Mouse (Mus musculus) liver, embryonic 16.5 days (tissue): ENCODE results near the gene Gm9573. TPM values are rescaled to one million over a fixed set of nuclear protein-coding genes. Genes with fewer than 3 reads are reported as not detected.

Experiments used
- ATAC-seq: fragments of 200-750 bp; cut with Nextera tagmentation; 2 replicates; pipeline ENCODE4 v1.8.0; 2017; ENCODE audit warnings: low read depth, mild to moderate bottlenecking, moderate number of reproducible peaks, moderate library complexity
- H3K27ac ChIP-seq: fragments of 300-500 bp; sonication (generic); 2 replicates; pipeline ENCODE4 v1.5.1; 2014; ENCODE audit warnings: mild to moderate bottlenecking, low read length
- H3K27me3 ChIP-seq: fragments of 300-500 bp; sonication (generic); 2 replicates; pipeline ENCODE4 v1.6.1; 2014; ENCODE audit warnings: low read depth, low read length, mixed read lengths; ENCODE audit not compliant: control insufficient read depth, insufficient read depth
- H3K36me3 ChIP-seq: fragments of 300-500 bp; sonication (generic); 2 replicates; pipeline ENCODE4 v1.6.1; 2014; ENCODE audit warnings: mild to moderate bottlenecking; ENCODE audit not compliant: control insufficient read depth, insufficient read depth
- H3K4me1 ChIP-seq: fragments of 300-500 bp; sonication (generic); 2 replicates; pipeline ENCODE4 v1.6.1; 2014; ENCODE audit warnings: low read depth, low read length, mixed read lengths; ENCODE audit not compliant: control insufficient read depth
- H3K4me2 ChIP-seq: fragments of 300-500 bp; sonication (generic); 2 replicates; pipeline ENCODE4 v1.6.1; 2014; ENCODE audit warnings: low read depth, low read length, mixed read lengths
- H3K4me3 ChIP-seq: fragments of 300-500 bp; sonication (generic); 2 replicates; pipeline ENCODE4 v1.5.1; 2014; ENCODE audit warnings: low read depth, mild to moderate bottlenecking, low read length
- H3K9ac ChIP-seq: fragments of 300-500 bp; sonication (generic); 2 replicates; pipeline ENCODE4 v1.6.1; 2014; ENCODE audit warnings: low read depth, low read length
- H3K9me3 ChIP-seq: fragments of 300-500 bp; sonication (generic); replicated peaks from 2 replicates; pipeline ENCODE4 v1.6.1; 2016; ENCODE audit warnings: low read length; ENCODE audit not compliant: control insufficient read depth
- WGBS: fragments of 180-500 bp; shearing (Covaris S2); extraction: QIAGEN DNeasy Blood & Tissue Kit; methylation state at CpG from one replicate; pipeline ENCODE4 v1.1.7; 2014; ENCODE audit not compliant: insufficient replicate concordance; 5-methylcytosine and 5-hydroxymethylcytosine counted together
- polyA plus RNA-seq: library from polyadenylated mRNA; unstranded; fragments of >200 nt; fragmentation: Nextera tagmentation; extraction: Ambion mirVana; gene quantifications from 2 replicates; pipeline ENCODE4 v1.2.1, GENCODE M21; 2015

The Gm9573 gene
- polyA plus RNA-seq, 1 experiment from 2014 or later = not detected

DNA sequence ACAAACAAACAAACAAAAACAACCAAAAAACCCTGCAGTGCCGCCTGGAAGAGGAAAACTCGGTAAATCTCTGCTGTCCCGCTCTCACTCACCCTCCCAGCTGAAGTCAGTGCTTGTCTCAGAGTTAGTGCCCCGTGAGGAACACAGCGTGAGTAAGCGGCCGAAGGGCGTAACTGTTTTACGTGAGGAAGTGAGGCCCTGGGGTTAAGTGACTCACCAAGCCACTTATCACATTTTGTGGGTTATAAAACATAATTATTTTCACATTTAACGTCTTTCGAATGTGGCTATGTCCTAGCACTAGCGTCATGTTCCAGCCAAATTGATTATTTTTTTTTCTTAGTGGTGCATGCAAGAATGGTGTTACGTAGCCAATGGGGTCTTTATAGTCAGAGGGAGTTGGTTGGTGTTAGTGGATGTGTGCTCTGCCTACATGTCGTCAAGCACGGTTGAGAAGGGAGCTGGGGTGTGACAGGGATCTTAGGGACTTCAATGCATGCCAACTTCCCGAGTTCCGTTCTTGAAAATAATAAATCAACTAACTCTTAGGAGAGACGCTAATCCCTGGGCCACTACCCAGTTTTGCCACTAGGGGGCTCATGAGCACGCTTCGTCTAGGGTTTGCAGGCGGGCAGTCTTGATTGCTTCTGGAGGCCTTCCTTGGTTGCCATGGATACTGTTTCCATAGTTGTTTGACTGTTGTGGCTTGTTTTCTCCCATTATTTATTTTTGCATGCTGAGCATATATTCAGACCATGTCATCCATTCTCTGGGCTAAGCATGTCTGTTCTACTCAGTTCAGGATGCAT lies 35.8 kb downstream of the Gm9573 start:
- no peak overlapping the region for H3K4me2 ChIP-seq
- WGBS = 42% methylated on average over 21 of the region's 21 CpGs
- no peak overlapping the region for H3K4me3 ChIP-seq

DNA sequence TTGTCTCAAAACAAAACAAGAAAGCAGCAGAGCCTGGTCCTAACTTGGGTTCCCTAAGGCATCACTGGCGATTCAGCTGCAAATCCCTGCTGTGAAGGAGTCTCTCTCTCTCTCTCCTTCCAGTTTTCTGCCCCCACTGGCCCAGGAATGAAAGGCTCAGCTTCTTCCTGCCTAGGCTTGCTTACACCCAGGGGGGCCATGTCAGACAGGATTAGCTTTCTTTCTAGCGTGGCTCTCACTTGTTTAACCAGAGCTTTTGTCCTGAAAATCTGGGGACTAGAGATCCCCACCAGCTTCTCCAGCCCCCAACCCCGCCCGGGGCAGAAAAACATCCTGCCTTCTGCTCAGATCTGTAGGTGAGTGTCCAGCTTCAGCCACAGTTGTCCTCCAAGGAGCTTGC lies 38.0 kb downstream of the Gm9573 start:
- ATAC-seq = no peak

More for the DNA sequence above, 35.8 kb downstream of the Gm9573 start:
- Histone ChIP-seq H3K4me1 (no peaks in the 10 kb centered on the region), H3K36me3 (no peaks in the 10 kb centered on the region), H3K27ac (no peak overlapping the region), H3K9me3 (no peaks in the 10 kb centered on the region), H3K27me3 (no peaks in the 10 kb centered on the region), H3K9ac (no peak overlapping the region)
- ATAC-seq = no peak

DNA sequence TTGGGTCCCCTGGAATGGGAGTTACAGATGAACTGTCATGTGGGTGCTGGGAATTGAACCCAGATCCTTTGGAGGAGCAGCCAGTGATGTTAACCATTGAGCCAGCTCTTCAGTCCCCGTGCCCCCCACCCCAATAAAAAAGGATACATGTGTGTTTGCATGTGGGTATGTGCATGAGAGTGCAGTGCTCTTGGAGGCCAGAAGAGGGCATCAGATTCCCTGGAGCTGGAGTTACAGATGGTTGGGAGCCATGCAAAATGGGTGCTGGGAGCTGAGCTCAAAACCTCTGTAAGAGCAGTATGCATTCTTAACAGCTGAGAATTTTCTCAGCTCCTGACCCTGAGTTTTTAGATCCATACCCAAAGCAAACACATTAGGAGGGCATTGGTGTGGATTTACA lies 39.1 kb downstream of the Gm9573 start:
- no peaks in the 10 kb centered on the region for H3K27me3 ChIP-seq
- H3K4me2 ChIP-seq = no peak overlapping the region
- no peaks in the 10 kb centered on the region for H3K4me1 ChIP-seq
- no peak overlapping the region for H3K4me3 ChIP-seq
- no peaks in the 10 kb centered on the region for H3K36me3 ChIP-seq
- no peak for ATAC-seq
- no peak overlapping the region for H3K9ac ChIP-seq
- no peak overlapping the region for H3K27ac ChIP-seq
- WGBS = 30% methylated on average over 1 of the region's 1 CpGs
- H3K9me3 ChIP-seq = no peaks in the 10 kb centered on the region

More for the DNA sequence above, 38.0 kb downstream of the Gm9573 start:
- WGBS = 40% methylated on average over 4 of the region's 4 CpGs
- Histone ChIP-seq H3K9ac (no peak overlapping the region), H3K27me3 (no peaks in the 10 kb centered on the region), H3K4me3 (no peak overlapping the region), H3K4me1 (no peaks in the 10 kb centered on the region), H3K4me2 (no peak overlapping the region), H3K36me3 (no peaks in the 10 kb centered on the region), H3K27ac (no peak overlapping the region), H3K9me3 (no peaks in the 10 kb centered on the region)

DNA sequence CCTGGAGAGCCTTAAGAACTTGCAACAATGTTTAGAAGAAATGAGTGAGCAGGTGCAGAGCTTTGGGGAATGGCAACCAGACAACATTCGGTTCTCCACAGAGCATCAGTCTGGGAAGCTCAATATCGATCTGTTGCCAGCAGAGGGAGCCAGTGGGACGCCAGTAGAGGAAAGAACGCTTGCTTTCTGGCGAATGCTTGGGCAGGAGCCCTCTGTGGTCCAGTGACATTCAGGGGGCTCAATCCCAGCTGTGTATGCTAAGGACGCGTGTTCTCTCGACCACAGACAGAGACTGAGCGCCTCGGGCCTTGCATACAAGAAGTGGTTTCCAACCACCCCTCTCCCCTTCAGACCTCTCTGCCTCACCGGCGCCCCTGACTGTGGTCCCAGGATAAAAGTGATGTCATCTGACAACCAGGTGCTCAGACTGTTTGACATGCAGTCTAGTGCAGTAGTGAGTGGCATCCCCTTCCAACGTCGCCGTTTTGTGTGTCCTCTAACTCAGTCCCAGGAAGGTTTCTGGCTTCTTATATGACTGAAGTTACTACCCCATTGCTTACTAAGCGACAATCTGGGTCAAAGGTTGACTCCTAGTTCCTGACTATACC lies 42.0 kb downstream of the Gm9573 start:
- Histone ChIP-seq H3K36me3 (no peaks in the 10 kb centered on the region), H3K9me3 (no peaks in the 10 kb centered on the region), H3K27ac (no peak overlapping the region), H3K4me3 (no peak overlapping the region), H3K4me1 (no peaks in the 10 kb centered on the region), H3K27me3 (no peaks in the 10 kb centered on the region), H3K9ac (no peak overlapping the region), H3K4me2 (no peak overlapping the region)
- 14% methylated on average over 16 of the region's 16 CpGs for WGBS
- ATAC-seq = no peak

DNA sequence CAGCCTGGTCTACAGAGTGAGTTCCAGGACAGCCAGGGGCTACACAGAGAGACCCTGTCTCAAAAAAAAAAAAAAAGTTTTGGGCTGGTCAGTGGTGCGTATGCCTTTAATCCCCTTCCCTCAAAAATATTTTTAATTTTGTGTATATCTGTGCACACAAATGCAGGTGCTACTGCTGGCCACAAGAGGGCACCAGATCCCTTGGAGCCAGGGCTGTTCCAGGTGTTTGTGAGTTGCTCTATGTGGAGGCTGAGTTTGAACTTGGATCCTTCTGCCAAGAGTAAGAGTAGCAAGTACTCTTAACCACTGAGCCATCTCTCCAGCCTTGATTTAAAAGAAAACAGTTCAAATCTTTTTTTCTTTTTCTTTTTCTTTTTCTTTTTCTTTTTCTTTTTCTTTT lies 43.5 kb downstream of the Gm9573 start:
- Histone ChIP-seq H3K36me3 (no peaks in the 10 kb centered on the region), H3K27me3 (no peaks in the 10 kb centered on the region), H3K27ac (no peak overlapping the region), H3K9me3 (no peaks in the 10 kb centered on the region), H3K4me3 (no peak overlapping the region), H3K4me2 (no peak overlapping the region), H3K9ac (no peak overlapping the region), H3K4me1 (no peaks in the 10 kb centered on the region)
- 74% methylated on average over 1 of the region's 1 CpGs for WGBS
- no peak for ATAC-seq

DNA sequence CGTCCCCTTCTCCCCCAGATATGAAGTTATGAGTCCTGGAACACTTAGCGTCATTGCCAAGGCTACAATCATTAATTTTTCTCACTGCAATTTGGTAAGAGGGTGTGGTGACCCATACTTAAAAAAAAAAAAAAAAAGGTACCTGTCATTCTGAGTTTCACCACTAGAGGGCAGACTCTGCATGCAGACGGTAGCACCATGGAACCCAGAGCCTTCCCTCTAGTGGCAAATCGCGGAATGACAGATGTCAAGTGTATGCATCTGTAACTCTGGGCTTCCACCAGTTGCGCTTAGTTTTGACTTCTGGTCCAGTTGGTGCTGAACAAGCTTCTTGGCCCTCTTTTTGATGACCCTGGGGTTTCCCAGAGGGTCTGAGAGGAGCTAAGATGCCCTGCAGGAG lies 48.2 kb downstream of the Gm9573 start:
- Histone ChIP-seq H3K4me3 (no peak overlapping the region), H3K27ac (no peak overlapping the region), H3K4me1 (no peaks in the 10 kb centered on the region), H3K9me3 (no peaks in the 10 kb centered on the region), H3K9ac (no peak overlapping the region), H3K27me3 (peaks cover 10% of the 10 kb centered on the region), H3K36me3 (no peaks in the 10 kb centered on the region), H3K4me2 (no peak overlapping the region)
- ATAC-seq = no peak
- 15% methylated on average over 6 of the region's 6 CpGs for WGBS

DNA sequence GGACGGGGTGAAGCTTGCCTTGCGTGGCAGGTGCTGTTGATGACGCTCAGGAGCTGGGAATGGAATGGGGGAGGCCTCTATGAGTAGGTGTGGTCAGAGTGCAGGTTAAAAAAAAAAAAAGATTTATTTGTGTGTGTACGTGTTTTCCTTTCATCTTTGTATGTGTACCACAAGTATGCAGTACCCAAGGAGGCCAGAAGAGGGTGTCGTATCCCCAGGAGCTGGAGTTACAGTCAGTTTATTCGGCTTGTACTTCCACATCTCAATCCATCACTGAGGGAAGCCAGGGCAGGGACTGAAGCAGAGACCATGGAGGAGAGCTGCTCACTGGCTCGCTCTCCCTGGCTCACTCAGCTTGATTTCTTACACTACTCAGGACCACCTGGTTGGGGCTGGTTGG lies 55.0 kb downstream of the Gm9573 start:
- Histone ChIP-seq H3K4me1 (no peaks in the 10 kb centered on the region), H3K9me3 (no peaks in the 10 kb centered on the region), H3K9ac (no peak overlapping the region), H3K4me2 (no peak overlapping the region), H3K4me3 (no peak overlapping the region), H3K36me3 (no peaks in the 10 kb centered on the region), H3K27ac (no peak overlapping the region), H3K27me3 (peaks cover 35% of the 10 kb centered on the region)
- no peak for ATAC-seq
- 75% methylated on average over 7 of the region's 7 CpGs for WGBS

DNA sequence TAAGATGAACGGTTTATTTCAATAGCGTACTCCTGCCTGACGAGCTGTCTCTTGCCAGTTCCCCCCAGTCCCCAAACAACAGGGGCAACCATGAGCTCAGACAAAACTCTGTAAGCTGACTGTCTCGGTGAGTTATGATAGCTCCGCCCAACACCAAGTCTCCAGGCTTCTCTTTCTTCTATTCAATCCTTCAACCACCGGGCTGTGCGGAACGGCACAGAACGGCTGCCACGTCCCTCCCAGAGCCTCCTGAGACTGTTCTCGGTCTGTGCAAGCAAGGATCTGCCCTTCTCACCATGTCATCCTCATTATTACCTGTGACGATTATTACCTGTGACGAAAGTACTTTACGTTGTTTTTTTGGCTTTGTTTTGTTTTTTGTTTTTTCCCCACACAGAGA lies 55.6 kb downstream of the Gm9573 start:
- Histone ChIP-seq H3K27me3 (peaks cover 30% of the 10 kb centered on the region), H3K9ac (no peak overlapping the region), H3K36me3 (no peaks in the 10 kb centered on the region), H3K4me1 (no peaks in the 10 kb centered on the region), H3K4me3 (no peak overlapping the region), H3K4me2 (no peak overlapping the region), H3K9me3 (no peaks in the 10 kb centered on the region), H3K27ac (no peak overlapping the region)
- 66% methylated on average over 14 of the region's 14 CpGs for WGBS
- no peak for ATAC-seq
